Mouse (Mus musculus) limb, embryonic 11.5 days (tissue): ENCODE data around the gene Scoc. TPM values are rescaled to one million over a fixed set of nuclear protein-coding genes. Genes with fewer than 3 reads are reported as not detected.

Experiments used
- ATAC-seq: fragments of 200-750 bp; cut with Nextera tagmentation; 2 replicates; pipeline ENCODE4 v1.8.0; 2017; ENCODE audit warnings: low read depth; ENCODE audit not compliant: insufficient number of reproducible peaks, low FRiP score, low TSS enrichment
- DNase-seq: peaks from one replicate; pipeline ENCODE4 v3.0.0-alpha.2; 2015; ENCODE audit warnings: low spot score
- H3K27ac ChIP-seq: fragments of 300-500 bp; sonication (generic); replicated peaks from 2 replicates; pipeline ENCODE4 v1.5.1; 2014; ENCODE audit warnings: low read depth, mild to moderate bottlenecking, low read length
- H3K27me3 ChIP-seq: fragments of 300-500 bp; sonication (generic); 2 replicates; pipeline ENCODE4 v1.6.1; 2014; ENCODE audit warnings: mild to moderate bottlenecking, low read length, mixed read lengths; ENCODE audit not compliant: control insufficient read depth, insufficient read depth
- H3K36me3 ChIP-seq: fragments of 300-500 bp; sonication (generic); 2 replicates; pipeline ENCODE4 v1.6.1; 2014; ENCODE audit warnings: mild to moderate bottlenecking, low read length, moderate library complexity, mixed read lengths; ENCODE audit not compliant: control insufficient read depth, insufficient read depth
- H3K4me1 ChIP-seq: fragments of 300-500 bp; sonication (generic); 2 replicates; pipeline ENCODE4 v1.6.1; 2014; ENCODE audit warnings: low read length, mixed read lengths; ENCODE audit not compliant: control insufficient read depth, insufficient read depth
- H3K4me2 ChIP-seq: fragments of 300-500 bp; sonication (generic); 2 replicates; pipeline ENCODE4 v1.6.1; 2014; ENCODE audit warnings: low read depth, mild to moderate bottlenecking, moderate library complexity; ENCODE audit not compliant: severe bottlenecking
- H3K4me3 ChIP-seq: fragments of 300-500 bp; sonication (generic); 2 replicates; pipeline ENCODE4 v1.5.1; 2014; ENCODE audit warnings: low read depth, low read length
- H3K9ac ChIP-seq: fragments of 300-500 bp; sonication (generic); 2 replicates; pipeline ENCODE4 v1.6.1; 2014; ENCODE audit warnings: mild to moderate bottlenecking, low read length
- H3K9me3 ChIP-seq: fragments of 300-500 bp; sonication (generic); 2 replicates; pipeline ENCODE4 v1.6.1; 2016; ENCODE audit warnings: low read length; ENCODE audit not compliant: control insufficient read depth
- WGBS: fragments of 180-500 bp; shearing (Covaris S2); extraction: QIAGEN DNeasy Blood & Tissue Kit; methylation state at CpG from one replicate; pipeline ENCODE4 v1.1.7; 2014; 5-methylcytosine and 5-hydroxymethylcytosine counted together
- polyA plus RNA-seq: library from polyadenylated mRNA; unstranded; fragments of >200 nt; fragmentation: Nextera tagmentation; extraction: Ambion mirVana; gene quantifications from 2 replicates; pipeline ENCODE4 v1.2.1, GENCODE M21; 2014

The Scoc gene
- polyA plus RNA-seq, result 117 and 124 TPM in 2 replicates

- DNase-seq (no peak), ATAC-seq (no peak)
- H3K4me1 ChIP-seq, result no peaks in the 10 kb centered on the region
- no peaks in the 10 kb centered on the region for H3K9me3 ChIP-seq
- no peak within 1 kb of the TSS for H3K9ac ChIP-seq
- no peak within 1 kb of the TSS for H3K4me2 ChIP-seq
- no peak within 1 kb of the TSS for H3K27ac ChIP-seq
- H3K4me3 ChIP-seq, result no peak within 1 kb of the TSS
- H3K36me3 ChIP-seq, result no peaks in the 10 kb centered on the region
- H3K27me3 ChIP-seq, result no peaks in the 10 kb centered on the region
- 82% methylated on average over 14 of the region's 14 CpGs for WGBS
Observed at GRCm38 (mm10) chr8:83458222-83458621, at the start of gene Scoc. Scoc (minus strand) TSS chr8:83458391.

GRCm38 (mm10) chr8:83459606-83460005 lies 1.4 kb upstream of the Scoc start:
- H3K4me2 ChIP-seq, result no peak overlapping the region
- H3K9ac ChIP-seq, result no peak overlapping the region
- 77% methylated on average over 3 of the region's 3 CpGs for WGBS
- H3K4me1 ChIP-seq, result no peaks in the 10 kb centered on the region
- no peaks in the 10 kb centered on the region for H3K27me3 ChIP-seq
- no peaks in the 10 kb centered on the region for H3K9me3 ChIP-seq
- no peak overlapping the region for H3K27ac ChIP-seq
- no peak overlapping the region for H3K4me3 ChIP-seq
- no peaks in the 10 kb centered on the region for H3K36me3 ChIP-seq
- DNase-seq (no peak), ATAC-seq (no peak)

GRCm38 (mm10) chr8:83457121-83457520 lies 1.1 kb downstream of the Scoc start:
- no peaks in the 10 kb centered on the region for H3K4me1 ChIP-seq
- DNase-seq (no peak), ATAC-seq (no peak)
- H3K9ac ChIP-seq, result no peak overlapping the region
- no peak overlapping the region for H3K4me3 ChIP-seq
- no peaks in the 10 kb centered on the region for H3K9me3 ChIP-seq
- H3K4me2 ChIP-seq, result no peak overlapping the region
- H3K36me3 ChIP-seq, result no peaks in the 10 kb centered on the region
- H3K27me3 ChIP-seq, result no peaks in the 10 kb centered on the region
- WGBS, result 69% methylated on average over 6 of the region's 6 CpGs
- no peak overlapping the region for H3K27ac ChIP-seq

- ATAC-seq (0 out of 2 replicates have a peak, but pooled peaks have one; percentile 51), DNase-seq (no peak)
- H3K4me3 ChIP-seq, result no peak overlapping the region
- H3K9me3 ChIP-seq, result no peaks in the 10 kb centered on the region
- H3K27me3 ChIP-seq, result no peaks in the 10 kb centered on the region
- H3K9ac ChIP-seq, result no peak overlapping the region
- H3K27ac ChIP-seq, result no peak overlapping the region
- WGBS, result 32% methylated on average over 3 of the region's 3 CpGs
- no peak overlapping the region for H3K4me2 ChIP-seq
- H3K36me3 ChIP-seq, result no peaks in the 10 kb centered on the region
- H3K4me1 ChIP-seq, result no peaks in the 10 kb centered on the region
Observed at GRCm38 (mm10) chr8:83451056-83451455, 7.1 kb downstream of the Scoc start.

- no peak overlapping the region for H3K27ac ChIP-seq
- no peak overlapping the region for H3K9ac ChIP-seq
- WGBS, result 83% methylated on average over 1 of the region's 1 CpGs
- DNase-seq, result peak; percentile 50
- H3K4me3 ChIP-seq, result no peak overlapping the region
- H3K4me2 ChIP-seq, result no peak overlapping the region
- no peaks in the 10 kb centered on the region for H3K27me3 ChIP-seq
- no peak for ATAC-seq
- no peaks in the 10 kb centered on the region for H3K36me3 ChIP-seq
- H3K9me3 ChIP-seq, result no peaks in the 10 kb centered on the region
- H3K4me1 ChIP-seq, result no peaks in the 10 kb centered on the region
Observed at GRCm38 (mm10) chr8:83449960-83450359, 8.2 kb downstream of the Scoc start.

GRCm38 (mm10) chr8:83443052-83443400 lies 15.2 kb downstream of the Scoc start:
- 0 out of 2 replicates have a peak overlapping the region, but pooled peaks have one; percentile 76 for H3K27ac ChIP-seq
- H3K27me3 ChIP-seq, result no peaks in the 10 kb centered on the region
- peak overlapping the region; percentile 63 for H3K9ac ChIP-seq
- peak overlapping the region; percentile 91 for H3K4me3 ChIP-seq
- H3K9me3 ChIP-seq, result no peaks in the 10 kb centered on the region
- no peak for ATAC-seq
- no peak for DNase-seq
- H3K4me2 ChIP-seq, result peak overlapping the region; percentile 65
- 34% methylated on average over 5 of the region's 5 CpGs for WGBS
- no peaks in the 10 kb centered on the region for H3K36me3 ChIP-seq
- 0 out of 2 replicates have a peak, but pooled peaks cover 2% of the 10 kb centered on the region for H3K4me1 ChIP-seq

- H3K27ac ChIP-seq, result peak overlapping the region; percentile 76
- H3K9ac ChIP-seq, result peak overlapping the region; percentile 92
- peak overlapping the region; percentile 65 for H3K4me2 ChIP-seq
- peak; percentile 98 for DNase-seq
- H3K36me3 ChIP-seq, result no peaks in the 10 kb centered on the region
- no peaks in the 10 kb centered on the region for H3K9me3 ChIP-seq
- ATAC-seq, result peak; percentile 100
- no peaks in the 10 kb centered on the region for H3K27me3 ChIP-seq
- under 1% methylated on average over 42 of the region's 64 CpGs for WGBS
- peak overlapping the region; percentile 91 for H3K4me3 ChIP-seq
- H3K4me1 ChIP-seq, result 0 out of 2 replicates have a peak, but pooled peaks cover 2% of the 10 kb centered on the region
Observed at GRCm38 (mm10) chr8:83442243-83443051, 15.7 kb downstream of the Scoc start.

- H3K27ac ChIP-seq, result peak overlapping the region; percentile 70; the same call in 1 of the 2 replicates
Observed at GRCm38 (mm10) chr8:83441656-83442242, 16.4 kb downstream of the Scoc start.

More at GRCm38 (mm10) chr8:83441656-83442242, 16.4 kb downstream of the Scoc start:
- Histone ChIP-seq H3K9me3 (no peaks in the 10 kb centered on the region), H3K4me2 (peak overlapping the region; percentile 65), H3K4me1 (0 out of 2 replicates have a peak, but pooled peaks cover 2% of the 10 kb centered on the region), H3K27me3 (no peaks in the 10 kb centered on the region), H3K4me3 (peak overlapping the region; percentile 91), H3K36me3 (no peaks in the 10 kb centered on the region), H3K9ac (peak overlapping the region; percentile 92)
- DNase-seq, result no peak
- no peak for ATAC-seq
- WGBS, result 1% methylated on average over 29 of the region's 29 CpGs
